Mouse (Mus musculus): Measurements from ENCODE around the gene Haao. TPM values are rescaled to one million over a fixed set of nuclear protein-coding genes. Genes with fewer than 3 reads are reported as not detected.
A peak's percentile ranks its signal among the peaks of the same experiment; 100 is the strongest.

The Haao gene
- polyA plus RNA-seq, 1 experiment, result 9.6 TPM

- no peak for DNase-seq
Measured at GRCm38 (mm10) chr17:83886395-83886794, 38.6 kb upstream of the Haao start.

DNA sequence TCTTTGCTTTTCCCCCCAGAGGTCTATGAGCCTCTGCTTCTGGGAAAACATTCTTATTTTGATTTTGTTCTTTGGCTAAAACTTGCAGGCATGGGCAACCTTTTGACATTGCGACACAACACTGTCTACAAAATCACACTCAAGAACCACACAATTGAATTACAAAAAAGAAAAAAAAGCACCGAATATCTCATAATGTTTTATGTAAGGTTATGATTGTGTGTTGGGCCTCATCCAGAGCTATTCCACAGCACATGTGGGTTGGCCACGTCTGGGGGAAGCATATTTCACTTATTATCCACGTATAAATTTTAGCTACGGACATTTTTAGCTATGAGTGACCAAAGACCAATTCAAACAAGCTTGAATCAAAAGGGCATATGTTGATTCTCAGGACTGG, 38.0 kb upstream of the Haao start:
- Histone ChIP-seq H3K4me1 (ENCODE audit: control insufficient read depth, insufficient read depth, low read length) (peaks cover 12% of the 10 kb centered on the region), H3K4me3 (replicated peaks; ENCODE audit: extremely low read depth, low read depth, low read length) (no peak overlapping the region)
- no peak for DNase-seq
- TF ChIP-seq POLR2A (IDR thresholded peaks at IDR 0.05; ENCODE audit: borderline replicate concordance, extremely low read depth, low read depth, low read length) (no peak), CTCF (IDR thresholded peaks at IDR 0.05; ENCODE audit: insufficient read depth, low read length) (no peak)
- WGBS, result 74% methylated on average over 5 of the region's 5 CpGs

More at GRCm38 (mm10) chr17:83886395-83886794, 38.6 kb upstream of the Haao start:
- Histone ChIP-seq H3K4me3 (replicated peaks; ENCODE audit: extremely low read depth, low read depth, low read length) (no peak overlapping the region), H3K4me1 (ENCODE audit: control insufficient read depth, insufficient read depth, low read length) (peaks cover 14% of the 10 kb centered on the region)
- TF ChIP-seq POLR2A (IDR thresholded peaks at IDR 0.05; ENCODE audit: borderline replicate concordance, extremely low read depth, low read depth, low read length) (no peak), CTCF (IDR thresholded peaks at IDR 0.05; ENCODE audit: insufficient read depth, low read length) (no peak)
- WGBS, result 74% methylated on average over 3 of the region's 3 CpGs

- TF ChIP-seq POLR2A (IDR thresholded peaks at IDR 0.05; ENCODE audit: borderline replicate concordance, extremely low read depth, low read depth, low read length) (no peak), CTCF (IDR thresholded peaks at IDR 0.05; ENCODE audit: insufficient read depth, low read length) (no peak)
Measured at GRCm38 (mm10) chr17:83885021-83885582, 37.3 kb upstream of the Haao start.

GRCm38 (mm10) chr17:83882788-83883187, 35.0 kb upstream of the Haao start:
- DNase-seq, result no peak
- TF ChIP-seq CTCF (IDR thresholded peaks at IDR 0.05; ENCODE audit: insufficient read depth, low read length) (no peak), POLR2A (IDR thresholded peaks at IDR 0.05; ENCODE audit: borderline replicate concordance, extremely low read depth, low read depth, low read length) (no peak)
- WGBS, result 99% methylated on average over 2 of the region's 2 CpGs
- Histone ChIP-seq H3K4me3 (replicated peaks; ENCODE audit: extremely low read depth, low read depth, low read length) (no peak overlapping the region), H3K4me1 (ENCODE audit: control insufficient read depth, insufficient read depth, low read length) (peaks cover 6% of the 10 kb centered on the region)

More at GRCm38 (mm10) chr17:83885021-83885582, 37.3 kb upstream of the Haao start:
- H3K4me1 ChIP-seq (ENCODE audit: control insufficient read depth, insufficient read depth, low read length), result peaks cover 9% of the 10 kb centered on the region
- no peak overlapping the region for H3K4me3 ChIP-seq (replicated peaks; ENCODE audit: extremely low read depth, low read depth, low read length)
- no peak for DNase-seq
- 80% methylated on average over 13 of the region's 13 CpGs for WGBS

- TF ChIP-seq CTCF (IDR thresholded peaks at IDR 0.05; ENCODE audit: insufficient read depth, low read length) (no peak), POLR2A (IDR thresholded peaks at IDR 0.05; ENCODE audit: borderline replicate concordance, extremely low read depth, low read depth, low read length) (no peak)
- no peak for DNase-seq
- 84% methylated on average over 3 of the region's 3 CpGs for WGBS
- Histone ChIP-seq H3K4me1 (ENCODE audit: control insufficient read depth, insufficient read depth, low read length) (peaks cover 6% of the 10 kb centered on the region), H3K4me3 (replicated peaks; ENCODE audit: extremely low read depth, low read depth, low read length) (no peak overlapping the region)
Measured at GRCm38 (mm10) chr17:83881071-83881470, 33.3 kb upstream of the Haao start.

DNA sequence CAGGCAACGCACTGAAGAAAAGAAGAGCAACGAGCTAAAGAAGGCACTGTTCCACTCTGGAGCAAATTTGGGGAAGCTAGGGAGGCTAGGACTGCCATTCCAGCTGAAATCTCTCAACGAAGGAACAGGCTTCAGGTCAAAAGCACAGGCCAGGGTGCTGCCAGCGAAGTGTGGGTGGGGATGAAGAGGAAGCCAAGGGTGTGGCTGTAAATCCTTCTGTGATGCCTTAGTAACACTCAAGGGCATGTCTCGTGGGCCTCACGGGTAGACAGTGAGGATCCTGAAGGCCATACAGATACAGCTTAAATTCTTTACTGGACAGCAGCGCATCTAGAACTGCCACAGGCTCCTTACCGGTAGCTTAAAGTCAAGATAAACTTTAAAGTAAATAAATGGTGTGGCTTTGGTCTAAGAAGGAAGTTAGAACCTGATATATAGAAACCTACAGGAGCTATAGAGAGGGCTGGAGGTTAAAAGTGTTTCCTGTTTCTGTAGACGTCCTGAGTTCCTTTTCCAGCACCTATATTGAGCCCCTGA, 32.5 kb upstream of the Haao start:
- no peak for DNase-seq
- Histone ChIP-seq H3K4me3 (replicated peaks; ENCODE audit: extremely low read depth, low read depth, low read length) (no peak overlapping the region), H3K4me1 (ENCODE audit: control insufficient read depth, insufficient read depth, low read length) (peaks cover 6% of the 10 kb centered on the region)
- 40% methylated on average over 9 of the region's 9 CpGs for WGBS
- TF ChIP-seq POLR2A (IDR thresholded peaks at IDR 0.05; ENCODE audit: borderline replicate concordance, extremely low read depth, low read depth, low read length) (no peak), CTCF (IDR thresholded peaks at IDR 0.05; ENCODE audit: insufficient read depth, low read length) (no peak)

DNA sequence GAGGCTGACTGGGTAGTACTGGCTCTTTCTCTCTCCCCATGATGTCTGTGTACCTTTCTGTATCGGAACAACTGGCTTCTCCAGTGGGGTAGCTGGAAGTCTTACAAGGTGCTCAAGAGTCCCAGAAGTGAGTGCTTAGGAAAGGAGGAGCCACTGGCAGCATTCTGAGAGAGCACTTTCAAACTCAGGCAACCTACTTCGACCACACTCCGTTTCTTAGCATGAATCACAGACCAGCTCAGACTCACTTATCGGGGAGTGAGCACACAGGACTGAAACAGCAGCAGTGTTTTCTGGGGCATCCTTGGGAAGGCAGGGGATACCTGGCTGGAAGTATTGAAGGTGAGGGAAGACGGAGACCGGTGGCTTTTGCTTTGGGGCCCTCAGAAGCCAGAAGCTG, 31.9 kb upstream of the Haao start:
- DNase-seq, result no peak
- Histone ChIP-seq H3K4me3 (replicated peaks; ENCODE audit: extremely low read depth, low read depth, low read length) (no peak overlapping the region), H3K4me1 (ENCODE audit: control insufficient read depth, insufficient read depth, low read length) (peaks cover 6% of the 10 kb centered on the region)
- WGBS, result 81% methylated on average over 6 of the region's 6 CpGs
- TF ChIP-seq CTCF (IDR thresholded peaks at IDR 0.05; ENCODE audit: insufficient read depth, low read length) (no peak), POLR2A (IDR thresholded peaks at IDR 0.05; ENCODE audit: borderline replicate concordance, extremely low read depth, low read depth, low read length) (no peak)

DNA sequence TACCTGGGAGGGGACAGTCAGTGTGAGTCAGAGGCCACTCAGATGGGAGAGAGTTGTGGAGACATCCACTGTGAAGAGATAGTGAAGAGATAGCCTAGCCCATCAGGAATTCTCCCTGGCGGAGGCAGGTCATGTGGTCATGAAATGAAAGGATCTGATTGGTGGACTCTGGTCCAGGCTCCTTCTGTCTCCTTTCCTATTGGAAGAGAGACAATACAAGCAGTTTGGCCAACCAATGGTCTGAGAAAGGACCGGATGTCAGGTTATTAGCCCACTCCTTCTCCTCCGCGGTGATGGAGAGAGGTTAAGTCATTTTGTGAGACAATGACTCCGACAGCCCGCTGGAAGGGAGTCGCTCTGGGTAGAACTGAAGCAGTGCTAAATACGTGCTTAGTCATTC, 26.8 kb upstream of the Haao start:
- Histone ChIP-seq H3K4me3 (replicated peaks; ENCODE audit: extremely low read depth, low read depth, low read length) (no peak overlapping the region), H3K4me1 (ENCODE audit: control insufficient read depth, insufficient read depth, low read length) (no peaks in the 10 kb centered on the region)
- 82% methylated on average over 8 of the region's 8 CpGs for WGBS
- TF ChIP-seq CTCF (IDR thresholded peaks at IDR 0.05; ENCODE audit: insufficient read depth, low read length) (no peak), POLR2A (IDR thresholded peaks at IDR 0.05; ENCODE audit: borderline replicate concordance, extremely low read depth, low read depth, low read length) (no peak)
- no peak for DNase-seq

DNA sequence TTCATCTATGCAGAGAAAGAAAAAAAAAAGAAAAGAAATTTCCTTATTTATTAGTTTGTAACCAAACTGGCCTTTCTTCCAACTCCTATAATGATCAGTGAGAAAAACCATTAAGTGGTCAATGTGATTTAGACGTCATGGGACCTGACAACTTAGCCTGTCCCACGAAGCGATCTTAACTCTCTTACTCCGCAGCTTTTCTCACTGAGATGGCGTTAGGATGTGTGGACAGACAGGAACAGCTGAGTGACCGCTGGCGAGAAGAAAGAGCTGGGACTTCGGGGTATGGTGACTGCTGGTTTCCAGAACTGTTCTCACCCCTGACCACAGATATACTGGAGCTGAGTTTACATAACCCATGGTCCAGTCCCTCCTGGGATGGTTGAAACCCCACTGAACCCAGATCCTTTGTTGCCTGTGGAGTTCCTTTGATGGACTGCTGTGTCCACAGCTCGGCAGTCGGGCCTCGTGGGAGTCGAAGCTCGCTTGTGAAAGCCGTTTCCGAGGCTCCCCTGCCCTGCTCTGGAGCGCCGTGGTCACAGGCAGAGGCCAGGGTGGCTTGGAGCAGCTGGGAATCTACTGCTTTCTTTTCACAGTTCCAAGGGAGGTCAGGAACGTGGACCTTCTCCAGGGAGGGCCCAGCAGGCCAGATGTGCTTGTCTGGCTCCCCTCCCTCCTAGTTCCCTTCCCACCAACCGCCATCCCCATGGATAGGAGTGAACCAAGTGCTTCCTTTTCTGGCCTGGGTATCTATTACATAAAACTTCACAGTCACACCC, 25.8 kb upstream of the Haao start:
- WGBS, result 68% methylated on average over 19 of the region's 19 CpGs
- no peaks in the 10 kb centered on the region for H3K4me1 ChIP-seq (ENCODE audit: control insufficient read depth, insufficient read depth, low read length)
- DNase-seq, result peak; percentile 32
- TF ChIP-seq POLR2A (IDR thresholded peaks at IDR 0.05; ENCODE audit: borderline replicate concordance, extremely low read depth, low read depth, low read length) (no peak), CTCF (IDR thresholded peaks at IDR 0.05; ENCODE audit: insufficient read depth, low read length) (no peak)
- no peak overlapping the region for H3K4me3 ChIP-seq (replicated peaks; ENCODE audit: extremely low read depth, low read depth, low read length)
